Mouse (Mus musculus) frontal cortex, adult 2 months (tissue): ENCODE results near the gene Kcnk2. TPM values are rescaled to one million over a fixed set of nuclear protein-coding genes. Genes with fewer than 3 reads are reported as not detected.

Experiments used
- DNase-seq, 2 experiments: peaks; one replicate each; pipeline ENCODE4 v3.0.0; 2022; ENCODE audit warnings: low spot score in 1 of 2; ENCODE audit errors: extremely low spot score in 1 of 2
- polyA plus RNA-seq: library from polyadenylated mRNA; depleted of rRNA; stranded (reverse); fragments of >200 nt; gene quantifications from 2 replicates; pipeline ENCODE4 v1.2.3, GENCODE M21; 2012; rRNA removed

The Kcnk2 gene
- 29.3 and 40.1 TPM in 2 replicates for polyA plus RNA-seq

DNA sequence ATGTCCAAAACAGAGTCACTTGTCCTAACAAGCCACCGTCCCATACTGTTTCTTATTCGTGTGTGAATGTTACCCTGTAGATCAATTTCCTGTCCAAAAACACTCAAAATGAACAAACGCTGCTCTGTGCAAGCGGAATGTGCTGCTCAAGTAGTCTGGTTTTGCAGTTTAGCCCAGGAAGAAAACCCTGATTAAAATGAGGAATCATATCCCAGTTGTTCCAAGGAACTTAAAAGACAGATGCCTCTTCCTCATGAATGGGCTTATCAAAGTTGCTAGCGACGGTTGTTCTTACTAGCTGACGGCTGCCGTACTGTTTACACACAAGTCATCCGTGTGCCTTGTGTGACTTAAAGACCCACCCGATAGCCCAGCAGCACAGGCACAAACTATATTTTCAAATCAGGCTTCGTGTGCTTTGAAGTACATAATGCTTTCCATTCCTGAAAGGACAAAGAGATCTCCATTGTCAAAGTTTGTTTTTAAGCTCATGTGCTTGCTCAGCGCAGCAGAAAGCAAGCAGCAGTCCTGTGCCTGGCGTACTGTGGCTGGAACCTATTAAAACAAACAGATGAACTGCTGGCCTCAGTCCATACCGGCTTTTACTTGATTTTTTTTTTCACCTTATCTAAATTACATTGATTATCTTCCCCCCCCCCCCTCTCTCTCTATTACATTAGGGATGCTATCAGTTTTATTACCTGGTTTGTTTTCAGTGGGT is at the start of gene Kcnk2:
TSS of gene Kcnk2 (minus strand) at position 51 of the 721 bp plus-strand sequence.
- no peak for DNase-seq

DNA sequence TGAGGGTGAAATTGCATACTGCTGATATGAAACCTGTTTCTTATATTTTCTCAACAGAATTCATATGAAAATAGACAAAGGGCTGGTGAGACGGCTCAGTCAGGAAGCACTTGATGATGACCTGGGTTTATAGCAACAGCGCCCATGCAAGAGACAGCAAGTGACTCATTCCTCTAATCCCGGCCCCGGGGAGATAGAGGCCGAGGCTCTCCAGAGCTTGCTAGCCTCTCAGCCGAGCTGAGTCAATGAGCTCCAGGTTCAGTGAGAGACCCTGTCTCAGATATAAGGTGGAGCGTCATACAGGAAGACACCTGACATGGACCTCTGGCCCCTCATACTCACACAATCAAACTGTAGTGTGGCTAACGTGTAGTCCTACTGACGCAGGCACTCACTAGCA is 38.7 kb upstream of the Kcnk2 start:
- no peak for DNase-seq

DNA sequence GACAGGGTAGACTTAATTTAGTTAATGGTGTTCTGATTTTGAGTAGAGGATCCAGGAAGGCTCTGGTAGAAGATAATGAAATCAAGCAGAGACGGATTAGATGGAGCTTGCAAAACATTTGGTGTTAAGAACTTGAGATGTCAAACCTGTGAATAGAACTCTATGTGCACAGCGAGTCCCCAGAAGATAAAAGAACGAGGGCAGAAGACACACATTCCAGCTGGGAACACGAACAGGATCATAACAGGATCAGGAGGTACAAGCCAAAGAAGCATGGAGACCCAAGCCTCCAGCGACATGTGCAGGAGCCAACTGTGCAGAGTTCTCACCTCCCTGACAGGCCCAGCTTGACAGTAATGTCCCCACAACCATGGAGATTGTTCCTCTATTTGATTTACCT is 35.1 kb upstream of the Kcnk2 start:
- no peak for DNase-seq

DNA sequence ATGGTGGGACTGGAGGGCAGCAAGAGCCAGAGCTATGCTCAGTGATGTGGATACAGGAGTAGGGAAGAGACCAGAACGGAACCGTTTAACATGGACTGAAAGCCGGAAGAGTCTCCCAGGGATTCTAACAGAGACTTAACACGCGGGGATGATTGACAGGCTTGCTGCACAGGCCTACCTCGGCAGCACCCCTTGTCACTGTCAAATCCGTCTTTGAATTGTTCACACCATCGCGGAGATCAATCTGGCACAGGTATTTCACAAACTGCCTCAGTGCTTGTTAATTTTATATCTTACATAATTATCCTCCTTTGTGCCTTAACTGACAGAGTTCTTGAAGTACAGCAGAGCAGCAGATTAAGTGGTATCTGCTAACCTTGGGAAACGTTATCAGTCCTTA is 33.4 kb upstream of the Kcnk2 start:
- DNase-seq, result no peak

DNA sequence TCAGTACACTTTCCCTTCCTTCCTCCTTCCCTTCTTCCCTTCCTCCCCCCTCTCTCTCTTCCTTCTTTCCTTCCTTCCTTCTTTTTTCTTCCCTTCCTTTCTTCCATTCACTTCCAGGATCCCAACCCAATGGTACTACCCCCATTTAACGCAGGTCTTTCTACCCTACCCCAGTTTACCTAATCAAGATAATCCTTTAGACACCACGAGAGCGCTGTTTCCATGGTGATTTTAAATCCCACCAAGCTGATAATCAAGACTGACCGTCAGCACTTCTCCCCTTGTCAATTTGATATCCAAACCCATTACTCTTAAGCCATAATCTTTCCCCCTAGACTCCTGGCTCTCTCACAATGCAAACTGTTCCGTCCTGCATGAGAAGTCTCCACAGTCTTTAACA is 29.4 kb upstream of the Kcnk2 start:
- DNase-seq, result no peak

DNA sequence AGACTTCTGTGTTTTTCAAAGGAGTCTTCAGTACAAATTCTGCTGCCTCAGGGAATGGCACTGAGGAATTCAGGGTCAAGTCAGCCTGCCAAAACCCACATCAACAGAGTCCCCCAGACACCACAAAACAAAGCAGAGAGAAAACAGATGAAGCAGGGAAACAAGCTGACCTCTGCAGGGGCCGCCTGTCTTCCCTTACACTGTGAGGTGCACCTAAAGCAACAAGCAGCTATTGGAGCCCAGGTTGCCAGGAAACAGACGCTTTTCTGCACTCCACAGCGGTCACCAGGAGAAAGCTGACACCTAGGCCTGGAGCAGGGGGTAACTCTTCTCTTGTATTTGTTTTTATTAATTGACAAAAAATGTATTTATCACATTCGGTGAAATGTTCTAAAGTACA is 28.5 kb upstream of the Kcnk2 start:
- DNase-seq, result no peak

DNA sequence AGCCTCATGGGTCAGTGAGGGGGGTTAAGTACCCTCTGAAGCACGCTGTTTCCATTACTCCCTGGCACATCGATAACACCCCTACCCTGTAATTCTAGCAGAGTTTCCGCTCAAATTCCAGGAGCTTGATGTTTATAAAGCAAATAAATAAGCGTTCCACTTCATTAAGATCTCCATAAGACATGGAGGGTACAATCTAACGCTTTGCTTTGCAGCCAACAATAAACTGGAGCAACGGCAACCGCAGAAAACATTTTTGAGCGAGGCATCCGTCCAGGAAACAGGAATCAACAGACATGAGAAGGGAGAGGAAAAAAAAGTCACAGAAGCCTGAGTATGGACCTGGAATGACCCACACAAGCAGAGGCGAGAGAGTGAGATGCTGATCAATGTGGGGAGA is 27.5 kb upstream of the Kcnk2 start:
- DNase-seq, result no peak

DNA sequence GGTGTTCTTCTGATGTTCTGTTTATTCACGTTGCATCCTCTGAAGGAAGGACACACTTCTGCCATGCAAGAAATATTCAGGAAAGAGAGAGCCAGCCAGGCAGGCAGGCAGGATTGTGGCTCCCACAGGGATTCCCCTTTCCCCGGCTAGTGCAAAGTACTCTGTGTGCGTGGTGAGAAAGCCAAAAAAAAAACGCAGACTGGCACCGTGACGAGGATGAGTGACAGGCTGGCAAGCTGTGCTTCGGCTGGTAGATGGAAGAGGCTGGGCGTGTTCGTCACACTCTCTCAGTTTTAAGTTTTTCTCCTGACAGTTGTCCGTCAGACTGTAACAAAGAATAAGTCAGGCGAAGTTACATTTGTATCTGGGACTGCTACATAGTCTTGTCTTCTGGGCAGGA is 24.2 kb upstream of the Kcnk2 start:
- DNase-seq, result no peak

DNA sequence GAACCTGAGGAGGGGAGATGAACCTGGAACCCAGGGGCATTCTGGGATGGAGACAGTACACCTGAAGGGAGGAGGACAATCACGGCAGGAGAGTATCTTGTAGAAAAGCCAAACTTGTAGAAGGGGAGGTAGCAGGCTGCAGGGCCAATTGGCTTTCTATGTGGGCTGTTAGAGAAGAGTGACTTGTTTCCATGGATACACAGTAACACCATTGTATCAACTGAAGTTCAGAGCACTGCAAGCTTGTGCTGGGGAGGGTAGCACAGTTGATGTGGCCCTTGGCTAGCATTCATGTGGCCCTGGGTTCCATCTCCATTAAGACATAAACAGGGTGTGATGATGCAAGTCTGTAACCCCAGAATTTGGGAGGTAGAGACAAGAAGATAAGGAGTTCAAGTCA is 17.8 kb upstream of the Kcnk2 start:
- no peak for DNase-seq

DNA sequence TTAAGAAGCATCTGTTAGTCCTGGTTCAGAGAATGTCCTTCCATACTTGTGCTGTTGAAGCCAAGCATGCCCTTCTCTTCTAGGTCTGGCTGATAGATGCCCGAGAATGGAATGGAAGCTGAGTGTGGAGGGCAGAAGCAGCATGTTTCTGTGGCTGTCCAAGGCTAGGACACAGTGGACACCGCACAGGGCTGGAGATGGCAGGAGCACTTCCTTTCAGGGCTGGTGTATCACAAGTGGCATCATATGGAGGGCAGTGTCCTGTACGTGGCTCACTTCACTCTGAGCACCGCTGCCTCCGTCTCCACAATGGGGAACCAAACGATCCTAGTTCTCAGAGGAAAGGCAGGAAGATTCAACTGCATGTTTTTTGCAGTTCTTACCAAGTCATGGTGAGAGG is 7.8 kb upstream of the Kcnk2 start:
- DNase-seq, result no peak

DNA sequence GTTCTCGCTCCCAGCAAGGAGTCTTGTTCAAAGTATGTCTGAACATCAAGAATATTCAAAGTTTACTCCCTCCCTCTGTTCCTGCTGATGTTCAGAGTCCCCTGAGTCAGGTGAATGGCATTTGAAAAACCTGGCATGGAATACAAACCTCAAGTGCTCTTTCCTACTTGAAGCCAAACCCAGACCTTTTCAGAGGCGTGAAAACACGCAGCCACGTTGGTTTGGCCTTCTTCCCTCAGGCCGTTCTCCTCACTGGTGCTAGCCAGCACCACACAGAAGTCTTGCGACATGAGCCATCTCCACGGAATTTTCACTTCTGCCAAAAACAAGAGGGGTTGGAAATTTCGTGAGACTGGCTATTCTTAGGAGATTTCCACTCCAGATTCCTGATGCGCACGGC is 3.1 kb upstream of the Kcnk2 start:
- DNase-seq, result no peak

DNA sequence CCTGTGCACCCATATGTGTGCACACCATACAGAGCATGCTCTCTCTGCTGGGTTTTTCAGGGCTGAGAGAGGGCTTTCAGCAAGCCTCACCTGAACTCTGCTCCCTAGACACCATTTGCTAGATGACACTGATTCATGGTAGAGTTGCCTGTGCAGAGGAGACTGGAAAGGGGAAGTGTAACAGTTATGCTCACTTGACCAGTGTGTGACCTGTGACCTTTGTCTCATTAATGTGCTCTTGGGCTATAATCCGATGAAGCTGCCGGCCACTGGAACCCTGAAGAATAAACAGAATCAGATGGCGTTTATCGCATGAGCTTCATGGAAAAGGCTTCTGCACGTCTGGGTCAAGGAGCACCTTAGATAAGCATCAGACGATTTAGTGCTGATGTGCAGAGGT is 1.5 kb upstream of the Kcnk2 start:
- no peak for DNase-seq

DNA sequence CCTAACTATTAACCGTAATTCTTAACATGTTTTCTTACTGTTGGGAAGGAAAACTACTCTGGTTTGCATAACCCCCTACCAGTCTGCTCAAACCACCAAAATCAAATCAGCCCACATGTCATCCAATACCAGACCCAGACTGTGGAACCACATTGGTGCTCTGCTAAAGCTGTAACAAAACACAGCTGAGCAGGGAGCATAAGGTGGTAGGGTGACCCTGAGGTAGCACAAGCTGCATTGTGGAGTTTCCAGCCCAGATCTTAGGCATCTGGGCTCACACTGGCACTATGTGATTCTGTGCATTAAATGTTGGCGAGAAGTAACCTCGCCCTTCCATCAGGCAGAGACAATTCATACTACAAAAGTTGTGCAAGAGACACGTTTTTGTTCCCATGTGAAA is 1.1 kb upstream of the Kcnk2 start:
- DNase-seq, result no peak

DNA sequence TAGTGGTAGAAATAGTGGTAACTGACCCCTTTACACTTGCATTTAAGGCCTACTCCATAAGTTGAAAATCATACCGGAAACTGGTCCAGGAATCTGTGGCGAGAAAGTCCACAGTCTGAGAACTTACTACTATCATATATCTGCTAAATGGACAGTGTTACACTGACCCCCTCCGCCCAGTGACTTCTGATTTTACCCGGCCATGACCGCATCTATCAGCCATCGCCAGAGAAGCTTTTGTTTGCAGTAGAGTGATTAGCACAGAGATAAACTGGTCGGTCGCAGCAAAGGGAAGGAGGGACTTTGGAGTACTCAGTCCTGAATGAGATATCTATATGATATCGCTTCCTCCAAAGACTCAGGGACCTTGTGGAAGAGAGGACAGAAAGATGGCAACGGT is 15.2 kb downstream of the Kcnk2 start:
- no peak for DNase-seq

DNA sequence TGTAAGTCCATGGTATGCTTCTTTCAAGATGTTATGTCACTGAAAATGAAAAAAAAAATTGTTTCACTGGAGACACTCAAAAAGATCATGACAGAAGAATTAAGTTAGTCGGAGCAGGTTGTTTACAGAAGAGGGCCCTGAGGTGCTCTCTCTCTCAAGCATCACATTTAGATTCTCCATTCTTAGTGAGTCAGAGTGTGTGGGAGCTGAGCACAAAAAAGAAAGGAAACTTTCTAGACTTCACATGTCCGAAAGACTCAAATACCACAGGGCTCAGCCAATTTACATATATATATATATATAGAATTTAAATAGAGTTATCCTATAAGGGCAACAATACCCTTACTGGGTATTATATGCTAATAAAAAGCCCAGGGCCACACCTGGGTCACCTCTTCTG is 15.9 kb downstream of the Kcnk2 start:
- peak in 1 of 2 experiments; percentile 11 for DNase-seq

DNA sequence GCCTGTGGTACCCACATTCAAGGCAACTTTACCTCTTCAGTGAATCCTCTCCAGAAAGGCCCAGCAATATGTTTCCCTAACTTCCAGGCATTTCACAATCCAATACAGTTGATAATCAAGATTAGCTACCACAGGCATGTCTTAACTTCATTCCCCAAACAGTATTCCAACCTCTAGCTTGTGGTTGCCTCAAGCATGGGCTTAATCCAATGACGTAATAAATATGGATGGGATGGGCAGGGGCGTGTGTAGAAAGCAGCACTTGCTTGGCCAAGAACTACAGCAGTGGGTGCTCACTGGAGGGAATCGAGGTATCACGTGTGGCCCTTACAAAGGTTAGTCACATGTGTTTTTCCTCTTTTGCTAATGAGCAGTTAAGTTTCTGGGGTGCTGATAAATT is 34.4 kb downstream of the Kcnk2 start:
- no peak for DNase-seq

DNA sequence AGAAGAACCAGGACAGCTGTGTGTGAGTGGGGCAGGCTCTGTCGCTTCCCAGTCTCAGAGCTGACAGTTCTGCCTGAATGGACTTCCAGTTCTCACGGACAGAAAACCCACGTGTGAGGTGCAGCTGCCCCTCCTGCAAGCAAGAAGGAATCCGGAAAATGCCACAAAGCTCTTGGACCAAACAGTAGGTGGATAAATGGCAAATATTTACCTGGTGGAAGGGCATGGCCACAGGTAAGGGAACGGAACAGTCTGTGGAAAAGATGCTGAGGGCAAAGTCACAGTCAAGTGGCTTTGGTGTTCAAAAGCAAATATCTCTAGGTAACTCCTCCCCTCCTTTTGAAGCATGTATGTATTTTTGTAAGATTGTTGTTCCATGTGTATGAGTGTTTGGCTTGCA is 37.9 kb downstream of the Kcnk2 start:
- DNase-seq, result no peak

DNA sequence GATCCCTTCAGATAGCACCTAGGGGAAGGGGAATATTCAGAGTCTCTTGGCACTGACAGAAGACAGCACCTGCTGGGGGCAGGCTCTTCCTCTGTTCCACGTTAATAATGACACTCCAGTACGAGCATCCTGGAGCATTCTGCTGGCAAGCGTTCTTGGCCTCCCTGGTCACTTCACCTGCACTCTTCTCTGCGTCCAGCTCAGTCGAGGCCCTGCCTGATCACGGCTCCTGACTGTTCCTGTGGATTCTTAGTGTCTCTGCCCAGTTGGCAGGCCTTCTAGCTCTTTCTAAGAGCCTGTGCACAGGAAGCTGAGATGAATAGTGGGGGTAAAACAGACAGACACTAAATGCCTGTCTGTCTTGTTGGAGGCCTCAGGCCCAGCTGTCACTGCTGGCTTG is 39.5 kb downstream of the Kcnk2 start:
- DNase-seq, result no peak

DNA sequence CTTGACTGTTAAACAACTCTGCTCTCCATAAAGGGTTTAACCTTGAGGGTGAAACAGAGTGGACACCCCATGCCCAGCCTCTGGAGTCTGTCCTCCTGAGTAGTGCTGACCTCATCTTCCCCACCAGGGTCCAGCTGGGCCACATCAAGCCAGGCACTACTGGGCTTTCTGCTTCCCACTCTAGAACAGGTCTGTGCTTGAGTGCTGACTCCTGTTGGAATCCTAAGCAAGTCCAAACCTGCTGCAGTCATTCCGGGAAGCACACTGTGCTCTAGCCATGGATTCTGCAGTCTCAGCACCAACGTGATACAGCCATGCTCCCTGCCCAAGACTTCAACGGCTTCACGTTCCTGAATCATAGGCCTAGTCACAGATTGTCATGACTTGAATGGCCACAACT is 42.4 kb downstream of the Kcnk2 start:
- no peak for DNase-seq

DNA sequence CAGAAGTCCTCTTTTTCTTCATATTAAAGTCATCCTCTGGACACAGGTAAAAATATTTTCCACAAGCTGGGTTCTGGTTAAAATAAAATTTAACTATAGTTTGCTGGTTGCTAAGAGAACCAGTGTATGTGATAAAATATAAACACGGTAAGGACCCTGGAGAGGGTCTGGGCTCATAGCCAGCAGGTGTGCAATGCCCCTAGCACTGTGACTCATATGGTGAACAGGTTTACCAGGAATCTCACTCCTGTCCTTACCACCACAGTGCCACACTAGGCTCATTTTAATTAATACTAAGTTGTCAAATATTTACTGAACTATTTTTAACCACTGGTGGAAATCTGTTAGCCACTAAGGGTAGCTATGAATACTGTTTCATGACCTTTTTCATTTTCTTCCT is 48.2 kb downstream of the Kcnk2 start:
- DNase-seq, result no peak

DNA sequence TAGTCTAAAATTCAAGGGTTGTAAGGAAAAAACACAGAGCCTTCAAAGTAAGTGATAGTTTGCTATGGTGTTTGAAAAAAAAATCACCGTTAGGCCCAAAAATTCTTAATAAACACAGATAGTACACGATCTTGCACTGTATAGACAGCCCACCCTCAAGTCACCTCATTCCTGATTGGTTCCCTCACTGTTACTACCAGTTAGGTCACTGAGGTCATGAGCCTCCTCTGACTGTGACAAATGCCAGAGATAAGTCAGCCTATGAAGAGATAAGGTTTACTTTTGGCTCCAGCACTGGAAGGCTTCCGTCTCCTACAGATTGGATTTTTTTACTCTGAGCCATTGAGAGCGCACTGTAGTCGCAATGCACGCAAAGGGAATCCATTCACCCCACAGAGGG is 50.3 kb downstream of the Kcnk2 start:
- DNase-seq, result no peak

DNA sequence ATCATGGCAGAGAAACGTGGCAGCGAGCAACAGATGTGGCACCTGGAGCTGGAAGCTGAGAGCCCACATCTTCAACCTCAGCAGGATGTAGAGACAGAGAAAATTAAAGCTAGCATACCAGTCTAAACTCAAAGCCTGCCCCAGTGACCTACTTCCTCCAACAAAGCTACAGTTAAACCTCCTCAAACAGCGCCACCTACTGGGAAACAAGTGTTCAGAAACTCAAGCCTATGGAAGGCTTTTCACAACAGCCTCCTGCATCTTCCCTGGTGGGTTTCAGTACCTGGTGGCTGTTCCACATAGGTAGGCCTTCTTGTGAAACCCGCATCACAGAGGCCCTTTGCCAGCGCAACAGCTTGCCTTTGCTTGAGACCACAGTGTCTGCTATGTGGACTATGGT is 52.9 kb downstream of the Kcnk2 start:
- DNase-seq, result no peak

DNA sequence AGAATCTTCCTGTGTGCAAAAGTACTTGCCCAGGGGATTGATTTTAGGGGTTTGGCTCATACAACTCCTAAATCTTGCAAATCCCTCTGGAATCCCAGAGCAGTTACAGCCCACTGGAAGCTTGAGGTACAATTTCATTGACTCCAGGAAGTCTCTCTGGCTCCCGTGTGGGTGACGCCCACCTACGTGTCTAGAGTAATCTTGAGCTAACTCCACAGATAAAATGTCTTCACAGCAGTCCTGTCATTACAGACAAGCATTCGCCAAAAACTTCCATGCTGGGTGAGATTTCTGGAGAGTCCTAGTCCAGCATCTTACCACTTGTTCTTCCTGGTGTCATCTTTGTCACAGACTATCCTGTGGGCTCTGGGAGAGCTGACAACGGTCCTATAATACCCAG is 56.9 kb downstream of the Kcnk2 start:
- DNase-seq, result peak in 1 of 2 experiments; percentile 45
